Mouse (Mus musculus) myocyte (in vitro differentiated cells): ENCODE measurements around the gene Smurf1. TPM values are rescaled to one million over a fixed set of nuclear protein-coding genes. Genes with fewer than 3 reads are reported as not detected.

Experiments
- H3K27me3 ChIP-seq: one replicate; pipeline ENCODE4 v1.6.1; 2011; ENCODE audit not compliant: control insufficient read depth, insufficient read depth, insufficient read length
- H3K36me3 ChIP-seq: one replicate; pipeline ENCODE4 v1.6.1; 2011; ENCODE audit not compliant: control insufficient read depth, insufficient read depth
- H3K4me2 ChIP-seq: one replicate; pipeline ENCODE4 v1.6.1; 2011; ENCODE audit warnings: low read depth, control low read depth
- H3K4me3 ChIP-seq: one replicate; pipeline ENCODE4 v1.5.1; 2011; ENCODE audit warnings: mild to moderate bottlenecking, control low read depth, moderate library complexity
- H3K79me2 ChIP-seq: one replicate; pipeline ENCODE4 v1.6.1; 2011; ENCODE audit not compliant: control insufficient read depth, insufficient read depth
- H3ac ChIP-seq: one replicate; pipeline ENCODE4 v1.6.1; 2011; ENCODE audit not compliant: control insufficient read depth, insufficient read length
- CEBPB ChIP-seq: IDR thresholded peaks from 2 replicates; pipeline ENCODE4 v1.6.1; 2011; ENCODE audit warnings: mild to moderate bottlenecking, moderate library complexity; ENCODE audit not compliant: poor library complexity, insufficient read depth, severe bottlenecking
- E2F4 ChIP-seq: IDR thresholded peaks from one replicate; pipeline ENCODE4 v1.6.1; 2011; ENCODE audit warnings: mild to moderate bottlenecking, control low read depth, moderate library complexity; ENCODE audit not compliant: insufficient read depth
- MAX ChIP-seq: IDR thresholded peaks from one replicate; pipeline ENCODE4 v1.6.1; 2011; ENCODE audit warnings: low read depth, mild to moderate bottlenecking, control low read depth
- MYOD1 ChIP-seq, 3 experiments: IDR thresholded peaks; one replicate each; pipeline ENCODE4 v1.6.1; 2011; ENCODE audit warnings: control low read depth in 2 of 3, low read depth in 2 of 3, mild to moderate bottlenecking in 2 of 3, moderate library complexity in 1 of 3; ENCODE audit not compliant: insufficient read length in 2 of 3, control insufficient read depth in 1 of 3
- MYOG ChIP-seq, 3 experiments: IDR thresholded peaks; one replicate each; pipeline ENCODE4 v1.6.1; 2011; ENCODE audit warnings: control low read depth in 2 of 3, low read depth in 2 of 3, mild to moderate bottlenecking in 2 of 3; ENCODE audit not compliant: insufficient read length in 2 of 3, control insufficient read depth in 1 of 3, insufficient read depth in 1 of 3
- POLR2A ChIP-seq: IDR thresholded peaks from one replicate; pipeline ENCODE4 v1.6.1; 2011; ENCODE audit warnings: low read depth, mild to moderate bottlenecking, control low read depth, moderate library complexity; ENCODE audit not compliant: insufficient read length
- POLR2AphosphoS2 ChIP-seq: IDR thresholded peaks from one replicate; pipeline ENCODE4 v1.6.1; 2011; ENCODE audit warnings: low read depth, control low read depth; ENCODE audit not compliant: insufficient read length
- REST ChIP-seq: IDR thresholded peaks from one replicate; pipeline ENCODE4 v1.6.1; 2011; ENCODE audit warnings: mild to moderate bottlenecking, control low read depth, moderate library complexity; ENCODE audit not compliant: insufficient read depth, insufficient read length
- SRF ChIP-seq: IDR thresholded peaks from one replicate; pipeline ENCODE4 v1.6.1; 2011; ENCODE audit warnings: low read depth; ENCODE audit not compliant: control insufficient read depth, insufficient read length
- TCF12 ChIP-seq: IDR thresholded peaks from one replicate; pipeline ENCODE4 v1.6.1; 2011; ENCODE audit warnings: mild to moderate bottlenecking, control low read depth; ENCODE audit not compliant: poor library complexity, insufficient read depth, severe bottlenecking
- TCF3 ChIP-seq: IDR thresholded peaks from one replicate; pipeline ENCODE4 v1.6.1; 2011; ENCODE audit warnings: low read depth, control low read depth; ENCODE audit not compliant: insufficient read length
- USF1 ChIP-seq: IDR thresholded peaks from one replicate; pipeline ENCODE4 v1.6.1; 2011; ENCODE audit warnings: low read depth, mild to moderate bottlenecking, control low read depth, moderate library complexity
- polyA plus RNA-seq: library from polyadenylated mRNA; unstranded; fragments of >200 nt; fragmentation: generic; extraction: Trizol; gene quantifications from one replicate; pipeline ENCODE4 v1.2.1, GENCODE M21; 2012; ENCODE audit warnings: missing spikeins

Gene Smurf1
- polyA plus RNA-seq, 1 experiment: 32.9 TPM

GRCm38 (mm10) chr5:144919194-144919593 is 46.5 kb downstream of the Smurf1 start:
- TF ChIP-seq MYOD1 (IDR thresholded peaks at IDR 0.05; ENCODE audit: control insufficient read depth in 1 of 3, insufficient read length in 2 of 3, low read depth in 2 of 3) (no peak), POLR2AphosphoS2 (no peak), E2F4 (no peak), MYOG (IDR thresholded peaks at IDR 0.05; ENCODE audit: control insufficient read depth in 1 of 3, insufficient read depth in 1 of 3, insufficient read length in 2 of 3, low read depth in 2 of 3) (no peak), CEBPB (no peak), TCF3 (no peak)
- Histone ChIP-seq H3K27me3 (no peaks in the 10 kb centered on the region), H3ac (no peak overlapping the region), H3K36me3 (no peaks in the 10 kb centered on the region), H3K4me2 (no peak overlapping the region), H3K79me2 (peaks cover 82% of the 10 kb centered on the region), H3K4me3 (no peak overlapping the region)

GRCm38 (mm10) chr5:144918204-144918603 is 47.4 kb downstream of the Smurf1 start:
- H3ac ChIP-seq: no peak overlapping the region
- H3K4me2 ChIP-seq: no peak overlapping the region
- peaks cover 82% of the 10 kb centered on the region for H3K79me2 ChIP-seq
- TF ChIP-seq TCF12 (no peak), MAX (no peak)
- no peak overlapping the region for H3K4me3 ChIP-seq
- H3K27me3 ChIP-seq: no peaks in the 10 kb centered on the region
- H3K36me3 ChIP-seq: no peaks in the 10 kb centered on the region

- Histone ChIP-seq H3K79me2 (peaks cover 82% of the 10 kb centered on the region), H3K4me2 (no peak overlapping the region), H3K36me3 (no peaks in the 10 kb centered on the region), H3K4me3 (no peak overlapping the region), H3ac (no peak overlapping the region), H3K27me3 (no peaks in the 10 kb centered on the region)
- TF ChIP-seq SRF: no peak
- no peak for TF ChIP-seq POLR2A
- no peak for TF ChIP-seq TCF3
- no peak for TF ChIP-seq MYOD1 (IDR thresholded peaks at IDR 0.05; ENCODE audit: control insufficient read depth in 1 of 3, insufficient read length in 2 of 3, low read depth in 2 of 3)
- TF ChIP-seq REST: no peak
- TF ChIP-seq MYOG (IDR thresholded peaks at IDR 0.05; ENCODE audit: control insufficient read depth in 1 of 3, insufficient read depth in 1 of 3, insufficient read length in 2 of 3, low read depth in 2 of 3): no peak
- TF ChIP-seq E2F4: no peak
- TF ChIP-seq MAX: no peak
- TF ChIP-seq CEBPB: no peak
Observed at GRCm38 (mm10) chr5:144917172-144917571, 48.5 kb downstream of the Smurf1 start.

- no peaks in the 10 kb centered on the region for H3K36me3 ChIP-seq
- no peak overlapping the region for H3ac ChIP-seq
- no peak overlapping the region for H3K4me3 ChIP-seq
- TF ChIP-seq USF1 (no peak), POLR2A (no peak), MYOG (IDR thresholded peaks at IDR 0.05; ENCODE audit: control insufficient read depth in 1 of 3, insufficient read depth in 1 of 3, insufficient read length in 2 of 3, low read depth in 2 of 3) (no peak), CEBPB (no peak), REST (no peak), POLR2AphosphoS2 (no peak), E2F4 (no peak), MYOD1 (IDR thresholded peaks at IDR 0.05; ENCODE audit: control insufficient read depth in 1 of 3, insufficient read length in 2 of 3, low read depth in 2 of 3) (no peak), MAX (no peak), TCF12 (no peak), TCF3 (no peak), SRF (no peak)
- peaks cover 82% of the 10 kb centered on the region for H3K79me2 ChIP-seq
- H3K27me3 ChIP-seq: no peaks in the 10 kb centered on the region
- no peak overlapping the region for H3K4me2 ChIP-seq
Observed at GRCm38 (mm10) chr5:144915828-144916227, 49.8 kb downstream of the Smurf1 start.

GRCm38 (mm10) chr5:144914433-144914906 is 51.2 kb downstream of the Smurf1 start:
- H3K27me3 ChIP-seq: no peaks in the 10 kb centered on the region
- H3K4me2 ChIP-seq: peak overlapping the region; percentile 76
- H3ac ChIP-seq: no peak overlapping the region
- H3K36me3 ChIP-seq: no peaks in the 10 kb centered on the region
- H3K79me2 ChIP-seq: peaks cover 81% of the 10 kb centered on the region
- no peak overlapping the region for H3K4me3 ChIP-seq
- TF ChIP-seq MYOD1 (IDR thresholded peaks at IDR 0.05; ENCODE audit: control insufficient read depth in 1 of 3, insufficient read length in 2 of 3, low read depth in 2 of 3) (peak in 1 of 3 experiments; percentile 6), USF1 (peak; percentile 66), CEBPB (no peak), MYOG (IDR thresholded peaks at IDR 0.05; ENCODE audit: control insufficient read depth in 1 of 3, insufficient read depth in 1 of 3, insufficient read length in 2 of 3, low read depth in 2 of 3) (no peak)
